Mouse (Mus musculus): Measurements from ENCODE around the gene Pogz. TPM values are rescaled to one million over a fixed set of nuclear protein-coding genes. Genes with fewer than 3 reads are reported as not detected.
"Not testable (repeated sequence)": the region's sequence is repeated elsewhere in the genome, so short reads cannot be mapped to it uniquely, and the experiment has no call there.

Pogz gene
- polyA plus RNA-seq, 1 experiment from 2014 or later: 25.6 TPM

GRCm38 (mm10) chr3:94878618-94879017 lies 41.3 kb downstream of the Pogz start:
- H3K9ac ChIP-seq (ENCODE audit: low read length): no peak overlapping the region
- no peaks in the 10 kb centered on the region for H3K27me3 ChIP-seq (ENCODE audit: control insufficient read depth, insufficient read depth, low read length)
- WGBS: 91% methylated on average over 6 of the region's 6 CpGs
- no peaks in the 10 kb centered on the region for H3K4me1 ChIP-seq (ENCODE audit: control insufficient read depth, insufficient read depth, low read length)
- peaks cover 48% of the 10 kb centered on the region for H3K36me3 ChIP-seq (ENCODE audit: control insufficient read depth, insufficient read depth, low read length)
- no peak for ATAC-seq (ENCODE audit: insufficient number of reproducible peaks, low FRiP score, low TSS enrichment, low read depth)
- no peak overlapping the region for H3K4me2 ChIP-seq (ENCODE audit: low read depth, severe bottlenecking)
- DNase-seq (ENCODE audit: low spot score): no peak
- H3K4me3 ChIP-seq (ENCODE audit: low read depth, low read length): no peak overlapping the region
- H3K27ac ChIP-seq (replicated peaks; ENCODE audit: low read depth, low read length): no peak overlapping the region
- H3K9me3 ChIP-seq (ENCODE audit: control insufficient read depth, low read length): no peaks in the 10 kb centered on the region

GRCm38 (mm10) chr3:94881840-94882239 lies 44.5 kb downstream of the Pogz start:
- peaks cover 35% of the 10 kb centered on the region for H3K36me3 ChIP-seq (ENCODE audit: control insufficient read depth, insufficient read depth, low read length)

GRCm38 (mm10) chr3:94882579-94882978 lies 45.2 kb downstream of the Pogz start:
- H3K27ac ChIP-seq (replicated peaks; ENCODE audit: low read depth, low read length): no peak overlapping the region
- H3K4me2 ChIP-seq (ENCODE audit: low read depth, severe bottlenecking): no peak overlapping the region
- WGBS: 94% methylated on average over 3 of the region's 3 CpGs
- H3K9ac ChIP-seq (ENCODE audit: low read length): no peak overlapping the region
- no peak for ATAC-seq (ENCODE audit: insufficient number of reproducible peaks, low FRiP score, low TSS enrichment, low read depth)
- no peaks in the 10 kb centered on the region for H3K27me3 ChIP-seq (ENCODE audit: control insufficient read depth, insufficient read depth, low read length)
- no peak overlapping the region for H3K4me3 ChIP-seq (ENCODE audit: low read depth, low read length)
- H3K9me3 ChIP-seq (ENCODE audit: control insufficient read depth, low read length): no peaks in the 10 kb centered on the region
- peaks cover 30% of the 10 kb centered on the region for H3K36me3 ChIP-seq (ENCODE audit: control insufficient read depth, insufficient read depth, low read length)
- H3K4me1 ChIP-seq (ENCODE audit: control insufficient read depth, insufficient read depth, low read length): peaks cover 11% of the 10 kb centered on the region
- DNase-seq (ENCODE audit: low spot score): no peak

More at GRCm38 (mm10) chr3:94881840-94882239, 44.5 kb downstream of the Pogz start:
- Histone ChIP-seq H3K4me1 (ENCODE audit: control insufficient read depth, insufficient read depth, low read length) (peaks cover 8% of the 10 kb centered on the region), H3K27me3 (ENCODE audit: control insufficient read depth, insufficient read depth, low read length) (no peaks in the 10 kb centered on the region), H3K27ac (replicated peaks; ENCODE audit: low read depth, low read length) (no peak overlapping the region), H3K4me2 (ENCODE audit: low read depth, severe bottlenecking) (no peak overlapping the region), H3K4me3 (ENCODE audit: low read depth, low read length) (no peak overlapping the region), H3K9me3 (ENCODE audit: control insufficient read depth, low read length) (no peaks in the 10 kb centered on the region), H3K9ac (ENCODE audit: low read length) (no peak overlapping the region)
- no peak for ATAC-seq (ENCODE audit: insufficient number of reproducible peaks, low FRiP score, low TSS enrichment, low read depth)
- WGBS: 68% methylated on average over 4 of the region's 4 CpGs
- DNase-seq (ENCODE audit: low spot score): no peak

- peak; percentile 91 for DNase-seq (ENCODE audit: low spot score)
- no peaks in the 10 kb centered on the region for H3K27me3 ChIP-seq (ENCODE audit: control insufficient read depth, insufficient read depth, low read length)
Measured at GRCm38 (mm10) chr3:94886316-94887224, 49.2 kb downstream of the Pogz start, which contains the start of gene Psmb4. TSS of gene Psmb4 (minus strand) at chr3:94886961.

GRCm38 (mm10) chr3:94888595-94888994 lies 51.2 kb downstream of the Pogz start:
- Histone ChIP-seq H3K4me1 (ENCODE audit: control insufficient read depth, insufficient read depth, low read length) (peaks cover 11% of the 10 kb centered on the region), H3K27ac (replicated peaks; ENCODE audit: low read depth, low read length) (no peak overlapping the region), H3K9ac (ENCODE audit: low read length) (no peak overlapping the region), H3K4me3 (ENCODE audit: low read depth, low read length) (no peak overlapping the region), H3K9me3 (ENCODE audit: control insufficient read depth, low read length) (no peaks in the 10 kb centered on the region), H3K27me3 (ENCODE audit: control insufficient read depth, insufficient read depth, low read length) (no peaks in the 10 kb centered on the region), H3K4me2 (ENCODE audit: low read depth, severe bottlenecking) (no peak overlapping the region), H3K36me3 (ENCODE audit: control insufficient read depth, insufficient read depth, low read length) (peaks cover 8% of the 10 kb centered on the region)
- ATAC-seq (ENCODE audit: insufficient number of reproducible peaks, low FRiP score, low TSS enrichment, low read depth): no peak
- no peak for DNase-seq (ENCODE audit: low spot score)

More at GRCm38 (mm10) chr3:94886316-94887224, 49.2 kb downstream of the Pogz start, which contains the start of gene Psmb4:
- 1% methylated on average over 61 of the region's 61 CpGs for WGBS
- Histone ChIP-seq H3K4me3 (ENCODE audit: low read depth, low read length) (peak within 1 kb of the TSS; percentile 67), H3K27ac (replicated peaks; ENCODE audit: low read depth, low read length) (no peak within 1 kb of the TSS), H3K9me3 (ENCODE audit: control insufficient read depth, low read length) (no peaks in the 10 kb centered on the region), H3K9ac (ENCODE audit: low read length) (peak within 1 kb of the TSS; percentile 72), H3K36me3 (ENCODE audit: control insufficient read depth, insufficient read depth, low read length) (peaks cover 12% of the 10 kb centered on the region), H3K4me2 (ENCODE audit: low read depth, severe bottlenecking) (peak within 1 kb of the TSS; percentile 85), H3K4me1 (ENCODE audit: control insufficient read depth, insufficient read depth, low read length) (peaks cover 11% of the 10 kb centered on the region)
- ATAC-seq (ENCODE audit: insufficient number of reproducible peaks, low FRiP score, low TSS enrichment, low read depth): peak; percentile 79

GRCm38 (mm10) chr3:94894076-94894475 lies 56.7 kb downstream of the Pogz start:
- 68% methylated on average over 3 of the region's 3 CpGs for WGBS
- DNase-seq (ENCODE audit: low spot score): no peak

GRCm38 (mm10) chr3:94902747-94903146 lies 65.4 kb downstream of the Pogz start:
- ATAC-seq (ENCODE audit: insufficient number of reproducible peaks, low FRiP score, low TSS enrichment, low read depth) (no peak), DNase-seq (ENCODE audit: low spot score) (peak; percentile 76)
- Histone ChIP-seq H3K27me3 (ENCODE audit: control insufficient read depth, insufficient read depth, low read length) (no peaks in the 10 kb centered on the region), H3K9ac (ENCODE audit: low read length) (peak overlapping the region; percentile 3; the same call in 1 of the 2 replicates), H3K27ac (replicated peaks; ENCODE audit: low read depth, low read length) (no peak overlapping the region), H3K36me3 (ENCODE audit: control insufficient read depth, insufficient read depth, low read length) (no peaks in the 10 kb centered on the region), H3K4me3 (ENCODE audit: low read depth, low read length) (no peak overlapping the region), H3K4me2 (ENCODE audit: low read depth, severe bottlenecking) (no peak overlapping the region), H3K9me3 (ENCODE audit: control insufficient read depth, low read length) (no peaks in the 10 kb centered on the region), H3K4me1 (ENCODE audit: control insufficient read depth, insufficient read depth, low read length) (no peaks in the 10 kb centered on the region)
- WGBS: 21% methylated on average over 7 of the region's 7 CpGs

More at GRCm38 (mm10) chr3:94894076-94894475, 56.7 kb downstream of the Pogz start:
- Histone ChIP-seq H3K27me3 (ENCODE audit: control insufficient read depth, insufficient read depth, low read length) (no peaks in the 10 kb centered on the region), H3K4me2 (ENCODE audit: low read depth, severe bottlenecking) (no peak overlapping the region), H3K4me1 (ENCODE audit: control insufficient read depth, insufficient read depth, low read length) (no peaks in the 10 kb centered on the region), H3K9me3 (ENCODE audit: control insufficient read depth, low read length) (no peaks in the 10 kb centered on the region), H3K9ac (ENCODE audit: low read length) (no peak overlapping the region), H3K27ac (replicated peaks; ENCODE audit: low read depth, low read length) (no peak overlapping the region), H3K36me3 (ENCODE audit: control insufficient read depth, insufficient read depth, low read length) (no peaks in the 10 kb centered on the region), H3K4me3 (ENCODE audit: low read depth, low read length) (no peak overlapping the region)
- ATAC-seq (ENCODE audit: insufficient number of reproducible peaks, low FRiP score, low TSS enrichment, low read depth): no peak

- H3K9me3 ChIP-seq (ENCODE audit: control insufficient read depth, low read length); H3K36me3 ChIP-seq (ENCODE audit: control insufficient read depth, insufficient read depth, low read length); H3K27me3 ChIP-seq (ENCODE audit: control insufficient read depth, insufficient read depth, low read length); H3K9ac ChIP-seq (ENCODE audit: low read length); DNase-seq (ENCODE audit: low spot score); H3K27ac ChIP-seq (replicated peaks; ENCODE audit: low read depth, low read length); H3K4me1 ChIP-seq (ENCODE audit: control insufficient read depth, insufficient read depth, low read length); H3K4me3 ChIP-seq (ENCODE audit: low read depth, low read length); ATAC-seq (ENCODE audit: insufficient number of reproducible peaks, low FRiP score, low TSS enrichment, low read depth); H3K4me2 ChIP-seq (ENCODE audit: low read depth, severe bottlenecking): not testable (repeated sequence)
- 64% methylated on average over 3 of the region's 3 CpGs for WGBS
Measured at GRCm38 (mm10) chr3:94904759-94905158, 67.4 kb downstream of the Pogz start.

All from limb, embryonic 11.5 days (tissue).